ENCODE assay signal across 8 mouse cellular contexts in the genomic region with DNA sequence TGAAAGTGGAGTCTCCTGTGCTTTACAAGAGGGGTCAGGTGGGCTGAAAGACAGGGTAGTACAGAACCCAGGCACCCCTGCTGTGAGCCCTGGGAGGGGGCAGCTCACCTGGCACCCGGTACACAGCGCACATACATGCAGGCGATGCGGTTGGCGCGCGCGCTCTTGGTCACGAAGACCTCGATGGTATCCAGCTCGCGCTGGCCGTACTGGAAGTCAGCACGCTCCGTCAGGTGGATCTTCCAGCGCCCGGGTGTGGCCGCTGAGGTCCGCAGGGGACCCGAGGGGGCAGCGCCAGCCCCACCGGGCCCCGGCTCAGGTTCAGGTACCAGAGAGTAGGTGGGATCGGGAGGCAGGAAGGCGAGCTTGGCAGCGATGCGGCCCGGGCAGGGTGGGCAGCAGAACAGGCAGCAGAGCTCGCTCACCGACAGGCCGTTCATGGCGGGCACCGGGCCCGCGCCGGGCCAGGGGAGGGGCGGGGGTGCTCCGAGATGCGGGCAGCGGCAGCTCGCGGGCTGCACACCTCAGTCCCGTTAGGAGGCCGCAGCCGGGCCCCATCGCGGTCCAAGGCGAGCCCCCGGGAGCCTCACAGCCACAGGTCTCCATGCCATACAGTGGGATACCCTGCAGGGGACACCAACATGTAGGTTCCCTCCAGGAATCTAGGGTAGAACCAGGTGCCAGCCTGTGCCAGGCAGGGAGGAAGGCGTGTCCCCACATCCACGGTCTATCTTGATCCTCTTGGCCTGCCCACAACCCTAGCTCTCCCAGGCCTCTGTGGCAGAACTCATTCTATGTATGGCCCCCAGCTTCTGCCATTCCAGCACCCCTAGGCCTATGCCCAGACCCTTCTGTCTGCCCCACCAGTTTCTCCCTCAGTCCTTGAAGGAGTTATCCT. TPM values are rescaled to one million over a fixed set of nuclear protein-coding genes. Genes with fewer than 3 reads are reported as not detected.
DNase-seq lines count a peak whose midpoint lies in the region; ATAC-seq and TF ChIP-seq lines count a peak whose summit lies in the region.

No protein-coding gene starts in this region.

- no peak for ATAC-seq in stomach, embryonic 14.5 days (ENCODE audit: insufficient number of reproducible peaks, insufficient read depth, low FRiP score, low read depth)

- no peaks in the 10 kb centered on the region for H3K27me3 ChIP-seq in heart, adult 2 months (ENCODE audit: control insufficient read depth, insufficient read depth, low read length)
- no peaks in the 10 kb centered on the region for H3K27me3 ChIP-seq in spleen, adult 2 months (ENCODE audit: control insufficient read depth, insufficient read depth, low read length)
- H3K27me3 ChIP-seq in limb, embryonic 10.5 days (ENCODE audit: low read depth, poor library complexity, severe bottlenecking), result no peaks in the 10 kb centered on the region
- H3K27me3 ChIP-seq in stomach, embryonic 14.5 days (ENCODE audit: control insufficient read depth, insufficient read depth, low read length), result no peaks in the 10 kb centered on the region

- peak overlapping the region; percentile 84 for H3K27ac ChIP-seq in heart, adult 2 months
- peak overlapping the region; percentile 45 for H3K27ac ChIP-seq in spleen, adult 2 months (ENCODE audit: insufficient read depth, low read length)
- H3K27ac ChIP-seq in limb, embryonic 10.5 days, result peak overlapping the region; percentile 80
- H3K27ac ChIP-seq in stomach, embryonic 14.5 days (ENCODE audit: low read length), result peak overlapping the region; percentile 67; the same call in 1 of the 2 replicates

- peaks cover 25% of the 10 kb centered on the region for H3K4me1 ChIP-seq in heart, adult 2 months (ENCODE audit: control insufficient read depth, insufficient read depth, low read length)
- peaks cover 26% of the 10 kb centered on the region for H3K4me1 ChIP-seq in spleen, adult 2 months (ENCODE audit: control insufficient read depth, insufficient read depth, insufficient read length)
- H3K4me1 ChIP-seq in limb, embryonic 10.5 days, result peaks cover 47% of the 10 kb centered on the region
- peaks cover 10% of the 10 kb centered on the region for H3K4me1 ChIP-seq in stomach, embryonic 14.5 days (ENCODE audit: control insufficient read depth, insufficient read depth, low read length)

- no peak for DNase-seq in heart, adult 2 months
- no peak for DNase-seq in heart, postnatal 10 days
- DNase-seq in spleen, adult 2 months (ENCODE audit: low read depth in 1 of 2, low spot score in 2 of 2), result no peak
- no peak for DNase-seq in spleen, postnatal 36 days (ENCODE audit: low spot score in 2 of 2)
- no peak for DNase-seq in limb, embryonic 10.5 days (ENCODE audit: low spot score)
- no peak for DNase-seq in gastrocnemius, postnatal 14 days
- DNase-seq in adrenal gland, adult (ENCODE audit: inconsistent age in 2 of 2, low spot score in 1 of 2), result no peak

- H3K4me3 ChIP-seq in heart, adult 2 months, result peak overlapping the region; percentile 37
- no peak overlapping the region for H3K4me3 ChIP-seq in spleen, adult 2 months (ENCODE audit: extremely low read depth, insufficient read depth, insufficient read length)
- H3K4me3 ChIP-seq in limb, embryonic 10.5 days, result peak overlapping the region; percentile 25
- H3K4me3 ChIP-seq in stomach, embryonic 14.5 days (ENCODE audit: low read depth, low read length), result 0 out of 2 replicates have a peak overlapping the region, but pooled peaks have one; percentile 5

- H3K9ac ChIP-seq in heart, adult 2 months (ENCODE audit: low read depth, low read length), result peak overlapping the region; percentile 67
- no peak overlapping the region for H3K9ac ChIP-seq in stomach, embryonic 14.5 days (replicated peaks; ENCODE audit: low read depth, low read length)

- no peak for TF ChIP-seq POLR2A in heart, adult 2 months (IDR thresholded peaks at IDR 0.05; ENCODE audit: insufficient read depth, low read depth, low read length)
- no peak for TF ChIP-seq POLR2A in spleen, adult 2 months (IDR thresholded peaks at IDR 0.05; ENCODE audit: low read depth, low read length)

- H3K9me3 ChIP-seq in limb, embryonic 10.5 days (replicated peaks), result no peaks in the 10 kb centered on the region
- no peaks in the 10 kb centered on the region for H3K9me3 ChIP-seq in stomach, embryonic 14.5 days (ENCODE audit: control insufficient read depth, low read depth, low read length)

- peak overlapping the region; percentile 10; the same call in 1 of the 2 replicates for H3K4me2 ChIP-seq in stomach, embryonic 14.5 days (replicated peaks; ENCODE audit: low read depth, low read length)

- intact Hi-C loops in heart, adult 2 months (cut with DNase I), result no loop called here
- intact Hi-C loops in heart, postnatal 10 days (cut with DNase I), result no loop called here
- intact Hi-C loops in gastrocnemius, postnatal 14 days (cut with DNase I; ENCODE audit: low total_unique reads), result no loop called here

- TF ChIP-seq CTCF in heart, adult 2 months (IDR thresholded peaks at IDR 0.05), result no peak
- no peak for TF ChIP-seq CTCF in spleen, adult 2 months (IDR thresholded peaks at IDR 0.05; ENCODE audit: extremely low read depth, insufficient read depth, insufficient read length, insufficient replicate concordance)

- no peaks in the 10 kb centered on the region for H3K36me3 ChIP-seq in heart, adult 2 months (ENCODE audit: control insufficient read depth, insufficient read depth, low read length)
- peaks cover 19% of the 10 kb centered on the region for H3K36me3 ChIP-seq in spleen, adult 2 months (ENCODE audit: control insufficient read depth, insufficient read depth, low read length)
- H3K36me3 ChIP-seq in limb, embryonic 10.5 days, result peaks cover 51% of the 10 kb centered on the region
- peaks cover 19% of the 10 kb centered on the region for H3K36me3 ChIP-seq in stomach, embryonic 14.5 days (ENCODE audit: control insufficient read depth, insufficient read depth, low read length)

- 78% methylated on average over 50 of the region's 51 CpGs for WGBS in heart, adult 2 months
- 91% methylated on average over 41 of the region's 51 CpGs for WGBS in spleen, adult 2 months
- WGBS in limb, embryonic 10.5 days, result 93% methylated on average over 51 of the region's 51 CpGs
- 94% methylated on average over 51 of the region's 51 CpGs for WGBS in stomach, embryonic 14.5 days

- H3K79me2 ChIP-seq in heart, adult 2 months (replicated peaks; ENCODE audit: control insufficient read depth, insufficient read depth, low read length), result peaks cover 5% of the 10 kb centered on the region; the same call in 1 of the 2 replicates

- TF ChIP-seq EP300 in heart, adult 2 months (IDR thresholded peaks at IDR 0.05; ENCODE audit: insufficient read depth, low read depth, low read length), result no peak

RNA-seq across cellular contexts. Expression of a gene that starts 3.5 kb away (rescaled TPM):
- 10 to 100 TPM; 40.2 to 46.9 TPM for total RNA-seq in heart, adult 2 months (2021)
- 67.3 and 80.0 TPM in 2 replicates for polyA plus RNA-seq in heart, adult 2 months (2012; rRNA removed)
- total RNA-seq in heart, postnatal 10 days (2021), result 100 to 1,000 TPM in 1 of 2 experiments, 10 to 100 TPM in 1; 92.2 to 102 TPM
- polyA plus RNA-seq in spleen, adult 2 months (2012; rRNA removed), result 220 and 302 TPM in 2 replicates
- polyA plus RNA-seq in limb, embryonic 10.5 days (2016; fragmentation: Nextera tagmentation; extraction: Ambion mirVana), result 104 and 108 TPM in 2 replicates
- polyA plus RNA-seq in stomach, embryonic 14.5 days (2014; fragmentation: Nextera tagmentation; extraction: Ambion mirVana), result 89.7 and 104 TPM in 2 replicates
- 10 to 100 TPM; 55.8 to 57.1 TPM for total RNA-seq in gastrocnemius, postnatal 14 days (2021)

RNA-seq across cellular contexts. Expression of a gene that starts 9.5 kb away (rescaled TPM):
- 1 to 10 TPM; 4.0 to 4.4 TPM for total RNA-seq in heart, adult 2 months (2021)
- 3.6 and 5.5 TPM in 2 replicates for polyA plus RNA-seq in heart, adult 2 months (2012; rRNA removed)
- total RNA-seq in heart, postnatal 10 days (2021), result 1 to 10 TPM; 5.9 to 6.9 TPM
- 27.9 and 41.8 TPM in 2 replicates for polyA plus RNA-seq in spleen, adult 2 months (2012; rRNA removed)
- 8.7 and 11.3 TPM in 2 replicates for polyA plus RNA-seq in limb, embryonic 10.5 days (2016; fragmentation: Nextera tagmentation; extraction: Ambion mirVana)
- polyA plus RNA-seq in stomach, embryonic 14.5 days (2014; fragmentation: Nextera tagmentation; extraction: Ambion mirVana), result 8.1 and 8.4 TPM in 2 replicates
- total RNA-seq in gastrocnemius, postnatal 14 days (2021), result 1 to 10 TPM; 2.1 to 2.7 TPM

RNA-seq across cellular contexts. Expression of a gene that starts 16.0 kb away (rescaled TPM):
- 10 to 100 TPM; 20.8 to 26.9 TPM for total RNA-seq in heart, adult 2 months (2021)
- 58.9 and 60.5 TPM in 2 replicates for polyA plus RNA-seq in heart, adult 2 months (2012; rRNA removed)
- total RNA-seq in heart, postnatal 10 days (2021), result 10 to 100 TPM; 25.9 to 27.8 TPM
- polyA plus RNA-seq in spleen, adult 2 months (2012; rRNA removed), result 94.8 and 110 TPM in 2 replicates
- 87.8 and 92.2 TPM in 2 replicates for polyA plus RNA-seq in limb, embryonic 10.5 days (2016; fragmentation: Nextera tagmentation; extraction: Ambion mirVana)
- 95.9 and 106 TPM in 2 replicates for polyA plus RNA-seq in stomach, embryonic 14.5 days (2014; fragmentation: Nextera tagmentation; extraction: Ambion mirVana)
- 10 to 100 TPM; 18.3 to 22.0 TPM for total RNA-seq in gastrocnemius, postnatal 14 days (2021)

RNA-seq across cellular contexts. Expression of a gene that starts 16.0 kb away (rescaled TPM):
- total RNA-seq in heart, adult 2 months (2021), result 1 to 10 TPM in 1 of 2 experiments, under 1 TPM in 1; 0.60 to 1.1 TPM
- 1.0 and 2.5 TPM in 2 replicates for polyA plus RNA-seq in heart, adult 2 months (2012; rRNA removed)
- 1 to 10 TPM; 1.2 to 1.8 TPM for total RNA-seq in heart, postnatal 10 days (2021)
- polyA plus RNA-seq in spleen, adult 2 months (2012; rRNA removed), result 17.0 and 25.7 TPM in 2 replicates
- 11.1 and 13.4 TPM in 2 replicates for polyA plus RNA-seq in limb, embryonic 10.5 days (2016; fragmentation: Nextera tagmentation; extraction: Ambion mirVana)
- polyA plus RNA-seq in stomach, embryonic 14.5 days (2014; fragmentation: Nextera tagmentation; extraction: Ambion mirVana), result 7.7 and 7.9 TPM in 2 replicates
- total RNA-seq in gastrocnemius, postnatal 14 days (2021), result 1 to 10 TPM; 1.2 to 1.5 TPM

RNA-seq across cellular contexts. Expression of a gene that starts 19.2 kb away (rescaled TPM):
- total RNA-seq in heart, adult 2 months (2021), result under 1 TPM; 0.34 to 0.39 TPM
- polyA plus RNA-seq in heart, adult 2 months (2012; rRNA removed), result 0.62 and 2.0 TPM in 2 replicates
- 1 to 10 TPM in 1 of 2 experiments, under 1 TPM in 1; 0.98 to 1.2 TPM for total RNA-seq in heart, postnatal 10 days (2021)
- polyA plus RNA-seq in spleen, adult 2 months (2012; rRNA removed), result 2.9 and 3.0 TPM in 2 replicates
- polyA plus RNA-seq in limb, embryonic 10.5 days (2016; fragmentation: Nextera tagmentation; extraction: Ambion mirVana), result 5.1 and 5.2 TPM in 2 replicates
- 1.5 and 2.3 TPM in 2 replicates for polyA plus RNA-seq in stomach, embryonic 14.5 days (2014; fragmentation: Nextera tagmentation; extraction: Ambion mirVana)
- total RNA-seq in gastrocnemius, postnatal 14 days (2021), result under 1 TPM; 0.18 to 0.27 TPM
